Mouse (Mus musculus) macrophage (primary cell): ENCODE data around the gene Kcnk5. TPM values are rescaled to one million over a fixed set of nuclear protein-coding genes. Genes with fewer than 3 reads are reported as not detected.

Source experiments
- H3K27ac ChIP-seq: fragments of 350-480 bp; formaldehyde crosslinking; 2 replicates; pipeline ENCODE4 v1.9.0; 2021
- H3K36me3 ChIP-seq: fragments of 350-480 bp; formaldehyde crosslinking; 2 replicates; pipeline ENCODE4 v1.9.0; 2021; ENCODE audit errors: inconsistent target
- H3K4me3 ChIP-seq: fragments of 350-480 bp; formaldehyde crosslinking; 2 replicates; pipeline ENCODE4 v1.9.0; 2021; ENCODE audit errors: inconsistent target
- H3K79me2 ChIP-seq: fragments of 350-480 bp; formaldehyde crosslinking; 2 replicates; pipeline ENCODE4 v1.9.0; 2021; ENCODE audit errors: inconsistent target
- WGBS: methylation state at CpG from one replicate; pipeline ENCODE4 v1.1.7; 2026; ENCODE audit warnings: inconsistent platforms; ENCODE audit not compliant: missing documents; 5-methylcytosine and 5-hydroxymethylcytosine counted together
- polyA plus RNA-seq: library from polyadenylated mRNA; stranded (reverse); fragments of 250-400 nt; gene quantifications from 3 replicates; pipeline ENCODE4 v1.2.4, GENCODE M21; 2018; ENCODE audit warnings: inconsistent platforms

The Kcnk5 gene
- polyA plus RNA-seq, 1 experiment from 2014 or later: 0.04 TPM

DNA sequence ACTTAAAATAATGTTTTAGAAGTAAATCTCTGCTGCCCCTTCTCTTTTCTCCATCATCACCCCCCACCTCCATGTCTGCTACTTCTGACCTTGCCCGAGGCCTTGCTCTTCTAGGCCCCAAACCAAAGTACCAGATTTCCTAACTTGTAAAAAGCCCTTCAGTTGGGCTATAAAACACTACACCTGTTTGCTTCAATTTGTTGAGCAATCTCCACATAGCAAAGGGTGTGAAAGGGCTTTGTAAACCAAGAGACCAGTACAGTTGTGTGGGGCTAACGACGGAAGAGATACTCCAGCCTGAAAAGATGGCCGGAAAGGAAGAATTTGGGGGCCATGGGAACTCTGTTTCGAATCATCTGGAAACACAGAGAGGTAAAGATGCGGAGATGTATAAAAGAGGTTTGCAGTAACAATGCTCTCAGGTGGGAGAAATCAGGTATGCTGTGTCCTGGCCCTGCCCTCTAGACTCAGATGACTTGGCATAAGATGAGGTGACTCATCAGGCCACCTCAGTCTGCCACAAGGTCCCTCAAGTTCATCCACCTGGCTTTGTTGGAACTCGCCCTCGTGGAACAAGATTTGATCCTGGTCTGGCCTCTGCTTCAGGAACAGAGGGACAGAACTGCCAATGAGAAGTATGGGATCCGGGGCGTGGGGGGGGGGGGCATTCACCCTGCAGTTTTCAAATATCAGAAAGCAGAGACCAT is 46.5 kb downstream of the Kcnk5 start:
- H3K4me3 ChIP-seq: no peak overlapping the region
- no peaks in the 10 kb centered on the region for H3K36me3 ChIP-seq
- no peak overlapping the region for H3K27ac ChIP-seq
- no peaks in the 10 kb centered on the region for H3K79me2 ChIP-seq
- 88% methylated on average over 10 of the region's 10 CpGs for WGBS

DNA sequence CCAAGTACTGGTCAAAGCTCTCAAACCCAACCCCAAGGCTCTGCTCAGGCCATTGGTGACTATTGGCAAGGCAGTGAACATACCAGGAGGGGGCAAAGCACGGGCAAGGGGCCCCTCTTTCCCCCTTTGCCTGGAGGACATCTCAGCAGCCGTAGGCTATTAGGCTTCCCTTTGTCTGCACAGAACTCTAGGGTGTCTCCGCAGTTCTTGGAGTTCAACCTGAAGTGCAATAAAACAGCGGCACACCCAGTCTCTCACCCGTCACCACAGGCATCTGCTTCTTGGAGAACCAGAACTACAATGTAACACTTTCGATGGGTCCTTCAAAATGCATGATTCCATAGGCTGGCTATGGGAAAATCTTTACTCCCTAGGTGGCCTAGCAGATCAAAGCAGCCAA is 53.4 kb downstream of the Kcnk5 start:
- Histone ChIP-seq H3K27ac (no peak overlapping the region), H3K4me3 (no peak overlapping the region), H3K36me3 (no peaks in the 10 kb centered on the region), H3K79me2 (no peaks in the 10 kb centered on the region)
- 89% methylated on average over 6 of the region's 6 CpGs for WGBS

DNA sequence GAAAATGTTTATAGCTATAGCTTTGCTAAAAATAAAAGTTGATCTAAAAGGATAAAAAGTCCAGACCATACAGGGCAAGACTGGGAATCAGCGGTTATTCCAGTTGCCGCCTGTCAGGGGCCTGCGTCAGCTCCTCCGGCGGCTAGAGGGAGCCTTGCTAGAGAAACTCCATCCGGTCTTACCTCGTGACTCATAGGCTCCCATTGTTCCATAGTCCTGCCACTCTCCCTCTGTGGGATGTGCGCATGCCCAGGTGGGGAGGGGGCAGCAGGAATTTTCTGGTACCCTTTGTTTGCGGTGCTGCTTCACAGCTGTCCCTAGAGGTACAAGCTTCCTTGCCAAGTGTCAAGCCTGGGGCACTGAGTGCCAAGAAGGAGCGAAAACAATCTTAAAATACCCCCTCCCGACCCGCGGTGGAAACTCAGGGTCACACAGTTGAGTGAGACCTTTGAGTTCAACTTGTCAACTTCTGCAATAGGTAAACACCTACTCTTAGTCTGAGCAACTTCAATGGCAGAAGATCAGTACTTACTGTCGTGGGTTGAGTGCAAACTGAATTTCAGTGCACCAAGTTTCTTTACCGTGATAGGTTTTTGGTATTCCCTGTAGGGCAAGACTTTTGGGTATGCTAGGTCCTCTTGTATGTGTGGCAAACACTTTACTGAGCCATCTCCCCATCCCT is 54.1 kb downstream of the Kcnk5 start:
- Histone ChIP-seq H3K79me2 (no peaks in the 10 kb centered on the region), H3K27ac (no peak overlapping the region), H3K4me3 (no peak overlapping the region), H3K36me3 (no peaks in the 10 kb centered on the region)
- WGBS: 87% methylated on average over 15 of the region's 15 CpGs

DNA sequence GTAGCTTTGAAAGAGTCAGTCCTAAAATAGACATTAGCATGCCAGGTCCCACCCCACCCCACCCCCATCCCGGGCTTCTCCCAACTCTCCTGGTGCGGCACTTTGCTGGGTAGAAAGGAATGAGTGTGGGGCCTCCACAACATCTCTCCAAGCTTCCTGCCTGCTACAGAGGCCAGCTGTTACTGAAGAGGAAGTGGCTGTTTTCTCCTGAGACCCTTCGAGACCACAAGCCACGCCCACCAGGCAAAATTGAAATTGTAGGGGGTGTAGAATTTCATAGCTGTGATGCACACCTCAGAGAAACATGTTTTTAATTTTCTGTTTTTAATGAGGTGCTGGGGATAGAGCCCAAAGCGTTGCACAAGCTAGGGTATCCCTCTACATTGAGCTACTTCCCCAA is 60.7 kb downstream of the Kcnk5 start:
- H3K36me3 ChIP-seq: no peaks in the 10 kb centered on the region
- 8% methylated on average over 5 of the region's 5 CpGs for WGBS
- H3K27ac ChIP-seq: no peak overlapping the region

DNA sequence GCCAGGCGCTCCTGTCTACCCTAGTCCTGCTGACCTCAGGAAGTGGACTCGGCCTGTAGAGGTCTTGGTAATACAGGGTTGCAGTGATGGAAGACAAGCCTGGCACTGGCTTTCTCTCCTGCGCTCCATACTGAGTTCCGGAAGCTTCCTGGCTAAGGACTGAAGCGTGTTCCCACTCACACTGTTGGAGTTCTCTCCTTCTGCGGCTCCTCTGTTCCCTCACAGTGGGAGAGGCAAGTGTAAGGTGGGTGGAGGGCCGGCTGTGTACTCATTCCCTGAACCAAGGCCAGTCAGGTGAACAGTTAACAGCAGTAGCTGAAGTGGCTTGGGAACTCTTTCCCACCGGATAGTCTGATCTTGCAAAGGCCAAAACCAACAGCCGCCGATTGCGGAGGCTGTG is 61.6 kb downstream of the Kcnk5 start:
- Histone ChIP-seq H3K36me3 (no peaks in the 10 kb centered on the region), H3K79me2 (no peaks in the 10 kb centered on the region), H3K4me3 (no peak overlapping the region), H3K27ac (no peak overlapping the region)
- 97% methylated on average over 11 of the region's 11 CpGs for WGBS

More for the DNA sequence above, 60.7 kb downstream of the Kcnk5 start:
- Histone ChIP-seq H3K79me2 (no peaks in the 10 kb centered on the region), H3K4me3 (no peak overlapping the region)

DNA sequence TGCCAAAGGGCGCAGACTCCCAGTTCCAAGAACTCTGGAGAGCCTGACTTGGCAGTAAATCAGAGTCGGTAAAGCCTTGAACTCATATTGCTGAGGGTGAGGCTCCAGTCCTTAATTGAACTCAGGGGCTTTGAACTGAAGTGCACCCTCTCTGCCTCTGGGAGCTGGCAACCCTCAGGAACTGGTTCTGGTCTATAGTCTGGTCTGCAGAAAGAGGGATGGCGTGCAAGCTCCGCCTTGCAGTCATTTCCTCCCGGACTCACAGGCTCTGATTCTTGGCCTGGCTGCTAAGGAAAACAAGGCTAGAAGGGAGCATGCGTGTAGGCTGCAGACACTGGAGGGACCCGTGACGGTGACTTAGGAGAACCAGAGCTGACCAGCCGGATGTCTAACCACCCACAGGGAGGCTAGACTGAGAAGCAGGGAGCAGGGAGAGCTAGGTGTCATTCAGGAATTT is 65.4 kb downstream of the Kcnk5 start:
- Histone ChIP-seq H3K27ac (no peak overlapping the region), H3K4me3 (no peak overlapping the region), H3K79me2 (no peaks in the 10 kb centered on the region), H3K36me3 (no peaks in the 10 kb centered on the region)
- 61% methylated on average over 9 of the region's 9 CpGs for WGBS

DNA sequence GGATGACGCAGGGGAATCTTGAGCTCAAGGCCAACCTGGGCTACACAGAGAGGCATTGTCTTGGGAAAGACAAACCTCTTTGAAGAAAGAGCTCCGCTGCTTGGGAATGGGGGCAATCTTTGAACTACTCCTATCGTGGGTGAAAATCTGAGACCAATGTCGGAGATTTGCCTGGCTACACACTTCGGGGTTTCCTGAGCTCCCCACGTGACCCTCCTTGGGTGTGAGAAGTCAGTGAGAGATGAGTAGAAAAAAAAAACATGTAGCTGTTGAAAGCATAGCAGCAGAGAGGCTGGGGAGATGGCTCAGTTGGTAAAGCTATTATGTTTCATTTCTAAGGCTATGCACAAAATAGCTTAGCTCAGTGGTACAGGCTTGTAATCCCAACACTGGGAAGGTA is 66.7 kb downstream of the Kcnk5 start:
- Histone ChIP-seq H3K79me2 (no peaks in the 10 kb centered on the region), H3K36me3 (no peaks in the 10 kb centered on the region), H3K27ac (no peak overlapping the region), H3K4me3 (no peak overlapping the region)
- WGBS: 53% methylated on average over 6 of the region's 6 CpGs

DNA sequence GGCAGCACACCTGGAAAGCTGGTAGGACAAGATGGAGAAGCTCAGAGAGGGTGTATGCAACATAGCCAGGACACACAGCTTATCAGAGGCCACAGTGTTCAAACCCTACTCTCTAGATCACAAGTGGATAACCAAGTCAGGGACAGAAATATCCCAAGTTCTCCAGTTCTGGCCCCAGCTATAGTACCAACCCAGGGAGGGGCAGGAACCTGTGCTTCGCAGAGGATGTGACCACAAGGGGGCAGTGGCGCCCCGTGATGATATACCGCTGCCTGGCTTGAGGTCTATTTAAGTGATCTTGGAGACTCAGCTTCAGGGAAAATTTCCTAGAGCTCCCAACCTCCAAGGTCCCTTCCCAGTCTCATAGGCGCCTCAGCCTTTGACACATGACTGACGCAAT is 67.6 kb downstream of the Kcnk5 start:
- WGBS: 11% methylated on average over 6 of the region's 6 CpGs
- no peaks in the 10 kb centered on the region for H3K79me2 ChIP-seq
- H3K36me3 ChIP-seq: no peaks in the 10 kb centered on the region
- no peak overlapping the region for H3K4me3 ChIP-seq
- H3K27ac ChIP-seq: no peak overlapping the region

DNA sequence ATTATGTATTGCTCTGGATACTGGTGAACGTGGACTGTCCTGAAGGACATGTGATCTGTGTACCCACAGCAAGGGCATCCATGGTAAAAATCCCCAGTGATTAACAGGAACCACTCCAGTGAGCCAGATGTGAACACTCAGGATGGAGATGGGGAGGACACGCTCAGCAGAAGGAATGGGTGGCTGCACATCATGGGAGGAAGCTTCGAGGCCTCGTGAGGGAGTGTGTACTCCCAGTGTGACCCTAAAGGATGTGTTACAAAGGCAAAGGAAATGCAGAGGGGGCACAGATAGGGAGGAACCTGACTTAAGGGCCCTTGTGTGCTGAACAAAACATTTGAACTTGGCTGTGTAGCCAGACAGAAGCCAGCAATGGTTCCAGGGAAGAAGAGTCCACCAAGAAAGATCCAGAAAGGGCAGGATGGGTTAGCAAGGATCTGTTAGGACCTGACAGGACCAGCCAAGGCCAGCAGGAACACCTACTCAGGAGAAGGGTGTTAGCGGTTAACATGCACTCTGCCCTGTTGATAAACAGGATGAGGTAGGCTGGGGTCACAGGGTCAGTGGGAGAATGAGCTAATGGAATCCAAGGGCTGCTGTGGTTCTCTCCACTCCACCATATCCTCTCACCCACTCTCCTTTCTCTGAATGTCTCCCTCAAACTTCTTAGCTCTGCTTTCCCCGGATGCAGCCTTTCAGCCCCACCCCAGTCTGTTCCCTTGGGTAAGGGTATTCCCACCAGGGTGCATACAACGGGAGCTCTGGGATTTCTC is 68.2 kb downstream of the Kcnk5 start:
- 48% methylated on average over 7 of the region's 7 CpGs for WGBS
- no peaks in the 10 kb centered on the region for H3K36me3 ChIP-seq
- H3K4me3 ChIP-seq: no peak overlapping the region
- no peak overlapping the region for H3K27ac ChIP-seq
- no peaks in the 10 kb centered on the region for H3K79me2 ChIP-seq

DNA sequence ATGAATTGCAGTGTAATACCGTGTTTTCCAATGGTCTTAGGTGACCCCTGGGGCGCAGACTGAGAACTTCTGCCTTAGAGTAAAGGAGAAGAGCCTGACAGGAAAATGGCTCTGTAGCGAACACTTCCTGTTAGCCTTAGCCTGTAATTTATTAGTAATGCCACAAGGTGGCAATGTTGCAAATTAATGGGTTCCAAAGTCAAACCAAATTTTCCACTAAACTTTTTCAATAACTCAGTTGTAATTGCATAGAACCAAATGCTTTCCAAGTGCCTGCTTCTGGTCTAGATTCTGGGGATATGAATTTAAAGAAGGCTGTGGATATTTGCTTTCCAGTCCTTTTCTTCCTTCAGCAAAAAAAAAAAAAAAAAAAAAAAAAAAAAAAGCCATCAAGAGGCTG is 69.4 kb downstream of the Kcnk5 start:
- H3K79me2 ChIP-seq: no peaks in the 10 kb centered on the region
- WGBS: 85% methylated on average over 3 of the region's 3 CpGs
- H3K27ac ChIP-seq: no peak overlapping the region
- H3K4me3 ChIP-seq: no peak overlapping the region
- no peaks in the 10 kb centered on the region for H3K36me3 ChIP-seq

DNA sequence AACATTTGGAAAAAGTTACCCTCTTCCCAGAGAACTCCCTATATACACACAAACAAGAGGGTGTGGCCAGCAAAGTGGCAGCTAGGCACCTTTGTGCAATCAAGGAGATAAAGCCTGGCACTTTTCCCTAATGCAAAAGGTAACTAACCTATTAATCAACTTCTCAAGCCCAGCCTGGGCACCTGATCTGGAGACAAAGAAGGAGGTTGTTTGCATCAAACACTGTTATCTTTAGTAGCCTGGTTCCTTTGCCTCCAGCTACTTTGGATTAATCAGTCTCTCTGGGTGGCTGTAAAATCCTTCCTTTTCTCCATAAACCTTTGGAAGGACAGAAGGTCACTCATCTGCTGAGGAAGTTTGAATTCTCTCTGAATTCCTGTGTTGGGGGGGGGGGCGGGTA is 70.7 kb downstream of the Kcnk5 start:
- WGBS: 100% methylated on average over 1 of the region's 1 CpGs

DNA sequence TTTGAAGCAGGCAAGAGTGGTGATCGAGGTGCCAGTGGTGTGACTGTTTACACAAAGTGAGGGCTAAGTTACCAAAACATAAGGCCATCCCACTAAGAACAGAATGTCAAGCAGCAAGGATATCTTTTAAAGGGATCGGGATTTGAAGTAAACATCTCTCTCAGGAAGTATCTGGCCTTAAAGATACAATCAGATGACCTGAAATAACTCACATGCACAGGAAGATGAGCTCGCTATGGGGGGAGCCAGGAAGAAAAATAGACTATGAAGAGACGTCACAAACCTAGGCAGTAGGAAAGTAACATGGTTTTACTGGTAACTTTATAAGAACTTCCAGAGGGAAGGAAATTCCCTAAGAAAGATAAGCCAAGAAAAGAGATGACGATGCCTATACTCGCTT is 75.3 kb downstream of the Kcnk5 start:
- Histone ChIP-seq H3K4me3 (no peak overlapping the region), H3K36me3 (no peaks in the 10 kb centered on the region), H3K79me2 (no peaks in the 10 kb centered on the region), H3K27ac (no peak overlapping the region)
- WGBS: 71% methylated on average over 6 of the region's 6 CpGs

More for the DNA sequence above, 70.7 kb downstream of the Kcnk5 start:
- no peak overlapping the region for H3K27ac ChIP-seq
- H3K4me3 ChIP-seq: no peak overlapping the region
- H3K79me2 ChIP-seq: no peaks in the 10 kb centered on the region
- H3K36me3 ChIP-seq: no peaks in the 10 kb centered on the region

DNA sequence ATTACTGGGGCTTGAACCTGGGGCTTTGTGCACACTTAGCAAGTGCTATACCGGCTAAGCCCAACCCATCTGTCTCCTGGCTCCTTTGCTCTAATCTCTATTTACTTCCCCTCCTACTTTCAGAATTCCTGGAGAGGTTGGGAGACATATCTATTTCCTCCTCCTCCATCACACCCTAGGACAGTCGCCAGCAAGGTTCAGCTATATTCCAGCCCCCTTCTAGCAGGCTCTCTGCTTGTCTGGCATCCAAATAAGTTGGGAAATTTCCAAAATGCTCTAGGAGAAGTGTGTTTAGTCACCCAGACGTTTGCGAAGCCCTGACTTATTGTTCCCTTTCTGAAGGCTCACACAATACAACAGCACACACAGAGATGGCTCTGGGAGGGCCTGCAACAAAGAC is 78.4 kb downstream of the Kcnk5 start:
- Histone ChIP-seq H3K4me3 (no peak overlapping the region), H3K27ac (no peak overlapping the region), H3K36me3 (no peaks in the 10 kb centered on the region), H3K79me2 (no peaks in the 10 kb centered on the region)
- WGBS: 79% methylated on average over 4 of the region's 4 CpGs

DNA sequence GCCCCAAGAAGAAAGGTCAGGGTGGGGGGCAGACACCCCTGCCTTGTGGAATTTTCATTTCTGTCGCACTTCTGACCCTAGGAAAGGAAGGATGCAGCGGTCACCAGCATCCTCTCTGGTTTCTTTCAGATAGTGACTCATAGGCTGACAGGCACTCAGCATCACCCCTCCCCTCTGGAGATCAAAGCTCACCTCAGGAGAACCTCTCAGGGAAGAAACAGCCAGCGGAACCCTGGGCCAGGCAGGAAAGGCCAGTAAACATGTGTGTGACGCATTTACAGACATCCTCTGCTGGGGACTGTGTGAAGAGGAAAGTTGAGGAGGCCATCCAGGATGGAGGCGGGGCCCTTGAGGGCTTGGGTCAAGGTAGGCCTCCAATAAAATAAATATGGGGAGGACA is 83.5 kb downstream of the Kcnk5 start:
- WGBS: 55% methylated on average over 5 of the region's 5 CpGs
- no peaks in the 10 kb centered on the region for H3K79me2 ChIP-seq
- no peak overlapping the region for H3K4me3 ChIP-seq
- H3K27ac ChIP-seq: no peak overlapping the region
- no peaks in the 10 kb centered on the region for H3K36me3 ChIP-seq

DNA sequence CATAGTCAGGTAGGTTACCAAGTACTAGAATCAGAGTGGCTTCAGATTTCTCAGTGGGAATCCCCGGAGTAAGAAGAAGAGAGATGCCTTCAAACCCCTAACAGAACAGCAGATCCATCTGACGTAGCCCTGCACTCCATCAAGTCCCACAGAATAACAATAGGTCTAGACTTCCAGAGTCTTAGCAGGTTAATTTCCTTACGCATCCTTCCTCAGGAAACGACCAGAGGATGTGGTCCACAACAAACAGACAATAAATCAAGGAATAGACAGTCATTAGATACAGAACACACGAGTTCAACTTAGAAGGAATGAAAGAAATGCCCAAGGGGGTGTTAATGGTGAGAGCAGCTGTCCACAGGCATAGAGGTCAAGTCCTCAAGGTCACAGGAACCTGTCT is 86.7 kb downstream of the Kcnk5 start:
- no peak overlapping the region for H3K4me3 ChIP-seq
- WGBS: 21% methylated on average over 5 of the region's 5 CpGs
- H3K27ac ChIP-seq: no peak overlapping the region
- no peaks in the 10 kb centered on the region for H3K79me2 ChIP-seq
- no peaks in the 10 kb centered on the region for H3K36me3 ChIP-seq
